Mouse (Mus musculus) limb, embryonic 14.5 days (tissue): Measurements from ENCODE around the gene Fam189a1. TPM values are rescaled to one million over a fixed set of nuclear protein-coding genes. Genes with fewer than 3 reads are reported as not detected.

Experiments
- ATAC-seq: fragments of 200-750 bp; cut with Nextera tagmentation; 2 replicates; pipeline ENCODE4 v1.8.0; 2017; ENCODE audit warnings: low read depth, moderate number of reproducible peaks, moderate TSS enrichment; ENCODE audit not compliant: low FRiP score
- DNase-seq: peaks from one replicate; pipeline ENCODE4 v3.0.0-alpha.2; 2015; ENCODE audit warnings: low spot score
- H3K27ac ChIP-seq: fragments of 300-500 bp; sonication (generic); replicated peaks from 2 replicates; pipeline ENCODE4 v1.5.1; 2014; ENCODE audit warnings: low read depth, mild to moderate bottlenecking, low read length, moderate library complexity, mixed read lengths
- H3K27me3 ChIP-seq: fragments of 300-500 bp; sonication (generic); 2 replicates; pipeline ENCODE4 v1.6.1; 2014; ENCODE audit warnings: low read length, mixed read lengths; ENCODE audit not compliant: control insufficient read depth, insufficient read depth
- H3K36me3 ChIP-seq: fragments of 300-500 bp; sonication (generic); 2 replicates; pipeline ENCODE4 v1.6.1; 2014; ENCODE audit warnings: mild to moderate bottlenecking, low read length, moderate library complexity, mixed read lengths; ENCODE audit not compliant: control insufficient read depth, insufficient read depth
- H3K4me1 ChIP-seq: fragments of 300-500 bp; sonication (generic); 2 replicates; pipeline ENCODE4 v1.6.1; 2014; ENCODE audit warnings: antibody characterized with exemption, low read length, mixed read lengths; ENCODE audit not compliant: control insufficient read depth, insufficient read depth
- H3K4me2 ChIP-seq: fragments of 300-500 bp; sonication (generic); replicated peaks from 2 replicates; pipeline ENCODE4 v1.6.1; 2014; ENCODE audit warnings: low read depth, mild to moderate bottlenecking, low read length, moderate library complexity; ENCODE audit not compliant: severe bottlenecking
- H3K4me3 ChIP-seq: fragments of 300-500 bp; sonication (generic); replicated peaks from 2 replicates; pipeline ENCODE4 v1.5.1; 2014; ENCODE audit warnings: low read length
- H3K9ac ChIP-seq: fragments of 300-500 bp; sonication (generic); 2 replicates; pipeline ENCODE4 v1.6.1; 2014; ENCODE audit warnings: mild to moderate bottlenecking, low read depth, low read length, moderate library complexity; ENCODE audit not compliant: severe bottlenecking
- H3K9me3 ChIP-seq: fragments of 300-500 bp; sonication (generic); 2 replicates; pipeline ENCODE4 v1.6.1; 2016; ENCODE audit warnings: low read length; ENCODE audit not compliant: control insufficient read depth
- POLR2A ChIP-seq: fragments of 200-500 bp; IDR thresholded peaks from 2 replicates; pipeline ENCODE4 v1.8.0; 2012; ENCODE audit warnings: inconsistent platforms, mild to moderate bottlenecking, moderate library complexity, borderline replicate concordance; ENCODE audit not compliant: insufficient read depth, insufficient read length; ENCODE audit errors: extremely low read depth
- WGBS: fragments of 180-500 bp; shearing (Covaris S2); extraction: QIAGEN DNeasy Blood & Tissue Kit; methylation state at CpG from one replicate; pipeline ENCODE4 v1.1.7; 2014; 5-methylcytosine and 5-hydroxymethylcytosine counted together
- polyA plus RNA-seq, 2 experiments: library from polyadenylated mRNA; depleted of rRNA in 1 of 2; stranded (reverse) in 1 of 2; unstranded in 1 of 2; fragments of >200 nt; fragmentation: Nextera tagmentation in 1 of 2; extraction: Ambion mirVana in 1 of 2; gene quantifications; 2 replicates each; pipeline versions ENCODE4 v1.2.1 to v1.2.3; 2012 to 2014

Fam189a1 gene
- polyA plus RNA-seq, 2 experiments = 7.4 to 15.1 TPM

GRCm38 (mm10) chr7:64755141-64755540, 401.2 kb downstream of the Fam189a1 start:
- no peak overlapping the region for H3K4me2 ChIP-seq
- H3K4me3 ChIP-seq = no peak overlapping the region
- no peaks in the 10 kb centered on the region for H3K9me3 ChIP-seq
- no peak for ATAC-seq
- DNase-seq = no peak
- no peaks in the 10 kb centered on the region for H3K27me3 ChIP-seq
- WGBS = 78% methylated on average over 7 of the region's 7 CpGs
- H3K4me1 ChIP-seq = peaks cover 2% of the 10 kb centered on the region; the same call in 1 of the 2 replicates
- H3K9ac ChIP-seq = no peak overlapping the region
- no peaks in the 10 kb centered on the region for H3K36me3 ChIP-seq
- no peak overlapping the region for H3K27ac ChIP-seq
- TF ChIP-seq POLR2A = no peak

- Histone ChIP-seq H3K36me3 (no peaks in the 10 kb centered on the region), H3K9ac (no peak overlapping the region), H3K4me2 (no peak overlapping the region), H3K4me3 (no peak overlapping the region), H3K9me3 (no peaks in the 10 kb centered on the region), H3K4me1 (peaks cover 2% of the 10 kb centered on the region; the same call in 1 of the 2 replicates), H3K27ac (no peak overlapping the region), H3K27me3 (no peaks in the 10 kb centered on the region)
- no peak for ATAC-seq
- 65% methylated on average over 7 of the region's 7 CpGs for WGBS
- DNase-seq = no peak
- TF ChIP-seq POLR2A = no peak
Observed at GRCm38 (mm10) chr7:64754161-64754560, 402.2 kb downstream of the Fam189a1 start.

GRCm38 (mm10) chr7:64753678-64754077, 402.7 kb downstream of the Fam189a1 start:
- Histone ChIP-seq H3K4me2 (no peak overlapping the region), H3K36me3 (no peaks in the 10 kb centered on the region), H3K27me3 (no peaks in the 10 kb centered on the region), H3K27ac (no peak overlapping the region), H3K9me3 (no peaks in the 10 kb centered on the region), H3K9ac (no peak overlapping the region), H3K4me1 (peaks cover 2% of the 10 kb centered on the region; the same call in 1 of the 2 replicates), H3K4me3 (no peak overlapping the region)
- no peak for DNase-seq
- 74% methylated on average over 6 of the region's 6 CpGs for WGBS
- no peak for ATAC-seq
- no peak for TF ChIP-seq POLR2A

- no peaks in the 10 kb centered on the region for H3K27me3 ChIP-seq
- no peak overlapping the region for H3K4me3 ChIP-seq
- TF ChIP-seq POLR2A = no peak
- H3K9ac ChIP-seq = no peak overlapping the region
- ATAC-seq (no peak), DNase-seq (no peak)
- peaks cover 2% of the 10 kb centered on the region; the same call in 1 of the 2 replicates for H3K4me1 ChIP-seq
- no peak overlapping the region for H3K4me2 ChIP-seq
- H3K36me3 ChIP-seq = no peaks in the 10 kb centered on the region
- no peak overlapping the region for H3K27ac ChIP-seq
- no peaks in the 10 kb centered on the region for H3K9me3 ChIP-seq
- 91% methylated on average over 7 of the region's 7 CpGs for WGBS
Observed at GRCm38 (mm10) chr7:64752133-64752532, 404.2 kb downstream of the Fam189a1 start.

- WGBS = 41% methylated on average over 5 of the region's 5 CpGs
- ATAC-seq (peak; percentile 74), DNase-seq (peak; percentile 80)
- H3K27ac ChIP-seq = no peak overlapping the region
- H3K9me3 ChIP-seq = no peaks in the 10 kb centered on the region
- TF ChIP-seq POLR2A = no peak
- H3K4me3 ChIP-seq = no peak overlapping the region
- H3K36me3 ChIP-seq = no peaks in the 10 kb centered on the region
- peaks cover 2% of the 10 kb centered on the region; the same call in 1 of the 2 replicates for H3K4me1 ChIP-seq
- H3K9ac ChIP-seq = no peak overlapping the region
- no peaks in the 10 kb centered on the region for H3K27me3 ChIP-seq
- no peak overlapping the region for H3K4me2 ChIP-seq
Observed at GRCm38 (mm10) chr7:64751465-64751864, 404.9 kb downstream of the Fam189a1 start.

- H3K36me3 ChIP-seq = no peaks in the 10 kb centered on the region
- H3K27me3 ChIP-seq = no peaks in the 10 kb centered on the region
- ATAC-seq (no peak), DNase-seq (no peak)
- TF ChIP-seq POLR2A = no peak
- no peaks in the 10 kb centered on the region for H3K4me1 ChIP-seq
- H3K27ac ChIP-seq = no peak overlapping the region
- 90% methylated on average over 7 of the region's 7 CpGs for WGBS
- H3K4me2 ChIP-seq = no peak overlapping the region
- no peak overlapping the region for H3K4me3 ChIP-seq
- no peaks in the 10 kb centered on the region for H3K9me3 ChIP-seq
- no peak overlapping the region for H3K9ac ChIP-seq
Observed at GRCm38 (mm10) chr7:64743610-64744009, 412.8 kb downstream of the Fam189a1 start.
